ENCODE assay signal across 8 mouse cellular contexts in genomic region chr16:17891567-17891959, GRCm38 (mm10). TPM values are rescaled to one million over a fixed set of nuclear protein-coding genes. Genes with fewer than 3 reads are reported as not detected.
DNase-seq lines count a peak whose midpoint lies in the region; ATAC-seq and TF ChIP-seq lines count a peak whose summit lies in the region.

Gene Gm20518 (minus strand): TSS chr16:17891671.

- peaks cover 20% of the 10 kb centered on the region for H3K4me1 ChIP-seq in heart, embryonic 12.5 days (replicated peaks)
- H3K4me1 ChIP-seq in kidney, postnatal 0 days (replicated peaks; ENCODE audit: insufficient read depth, low read length): 0 out of 2 replicates have a peak, but pooled peaks cover 10% of the 10 kb centered on the region
- peaks cover 13% of the 10 kb centered on the region for H3K4me1 ChIP-seq in liver, embryonic 11.5 days (replicated peaks; ENCODE audit: control insufficient read depth, insufficient read depth, low read length)
- H3K4me1 ChIP-seq in stomach, embryonic 14.5 days (ENCODE audit: control insufficient read depth, insufficient read depth, low read length): peaks cover 12% of the 10 kb centered on the region

- ATAC-seq in erythroblast, adult 5-6 weeks (replicated peaks; ENCODE audit: low FRiP score, poor library complexity, severe bottlenecking): peak; percentile 88
- peak; percentile 99 for ATAC-seq in heart, embryonic 12.5 days (ENCODE audit: insufficient number of reproducible peaks, low FRiP score)
- peak; percentile 97 for ATAC-seq in kidney, postnatal 0 days (replicated peaks; ENCODE audit: low FRiP score, low read depth)
- peak; percentile 98 for ATAC-seq in liver, embryonic 11.5 days (replicated peaks; ENCODE audit: low FRiP score)
- peak; percentile 99 for ATAC-seq in stomach, embryonic 14.5 days (ENCODE audit: insufficient number of reproducible peaks, insufficient read depth, low FRiP score, low read depth)

- DNase-seq in B cell, adult 2 months: peak; percentile 99 to 100
- DNase-seq in brain, adult 2 months (ENCODE audit: low read depth, low spot score): peak; percentile 99
- DNase-seq in kidney, postnatal 0 days (ENCODE audit: low spot score): peak; percentile 99
- peak; percentile 99 for DNase-seq in liver, embryonic 11.5 days (ENCODE audit: low spot score)
- peak; percentile 97 for DNase-seq in naive thymus-derived CD4-positive, alpha-beta T cell, adult 2 months (ENCODE audit: low read depth)

- peak within 1 kb of the TSS; percentile 94 for H3K27ac ChIP-seq in heart, embryonic 12.5 days (ENCODE audit: poor library complexity, severe bottlenecking)
- peak within 1 kb of the TSS; percentile 97 for H3K27ac ChIP-seq in kidney, postnatal 0 days
- H3K27ac ChIP-seq in liver, embryonic 11.5 days (ENCODE audit: low read depth, low read length): peak within 1 kb of the TSS; percentile 93
- peak within 1 kb of the TSS; percentile 96 for H3K27ac ChIP-seq in stomach, embryonic 14.5 days (ENCODE audit: low read length)

- H3K36me3 ChIP-seq in heart, embryonic 12.5 days: peaks cover 5% of the 10 kb centered on the region
- no peaks in the 10 kb centered on the region for H3K36me3 ChIP-seq in kidney, postnatal 0 days (ENCODE audit: insufficient read depth, low read length)
- no peaks in the 10 kb centered on the region for H3K36me3 ChIP-seq in liver, embryonic 11.5 days (ENCODE audit: control insufficient read depth, insufficient read depth, low read length)
- no peaks in the 10 kb centered on the region for H3K36me3 ChIP-seq in stomach, embryonic 14.5 days (ENCODE audit: control insufficient read depth, insufficient read depth, low read length)

- peak within 1 kb of the TSS; percentile 94 for H3K9ac ChIP-seq in heart, embryonic 12.5 days
- H3K9ac ChIP-seq in kidney, postnatal 0 days (ENCODE audit: low read depth, low read length): peak within 1 kb of the TSS; percentile 93
- H3K9ac ChIP-seq in liver, embryonic 11.5 days (ENCODE audit: low read depth, low read length): peak within 1 kb of the TSS; percentile 98
- peak within 1 kb of the TSS; percentile 94 for H3K9ac ChIP-seq in stomach, embryonic 14.5 days (replicated peaks; ENCODE audit: low read depth, low read length)

- H3K27me3 ChIP-seq in heart, embryonic 12.5 days (replicated peaks): no peaks in the 10 kb centered on the region
- no peaks in the 10 kb centered on the region for H3K27me3 ChIP-seq in kidney, postnatal 0 days (ENCODE audit: insufficient read depth, low read length)
- no peaks in the 10 kb centered on the region for H3K27me3 ChIP-seq in liver, embryonic 11.5 days (replicated peaks; ENCODE audit: control insufficient read depth, insufficient read depth, low read length)
- H3K27me3 ChIP-seq in stomach, embryonic 14.5 days (ENCODE audit: control insufficient read depth, insufficient read depth, low read length): no peaks in the 10 kb centered on the region

- H3K9me3 ChIP-seq in heart, embryonic 12.5 days (replicated peaks): no peaks in the 10 kb centered on the region
- no peaks in the 10 kb centered on the region for H3K9me3 ChIP-seq in kidney, postnatal 0 days (replicated peaks; ENCODE audit: low read length)
- H3K9me3 ChIP-seq in liver, embryonic 11.5 days (ENCODE audit: control insufficient read depth, low read length): no peaks in the 10 kb centered on the region
- no peaks in the 10 kb centered on the region for H3K9me3 ChIP-seq in stomach, embryonic 14.5 days (ENCODE audit: control insufficient read depth, low read depth, low read length)

- H3K4me3 ChIP-seq in heart, embryonic 12.5 days: peak within 1 kb of the TSS; percentile 67
- peak within 1 kb of the TSS; percentile 93 for H3K4me3 ChIP-seq in kidney, postnatal 0 days (replicated peaks; ENCODE audit: low read depth, low read length)
- peak within 1 kb of the TSS; percentile 99 for H3K4me3 ChIP-seq in liver, embryonic 11.5 days (ENCODE audit: low read depth, low read length)
- peak within 1 kb of the TSS; percentile 98 for H3K4me3 ChIP-seq in stomach, embryonic 14.5 days (ENCODE audit: low read depth, low read length)

- peak within 1 kb of the TSS; percentile 77 for H3K4me2 ChIP-seq in heart, embryonic 12.5 days
- H3K4me2 ChIP-seq in kidney, postnatal 0 days (ENCODE audit: low read length): peak within 1 kb of the TSS; percentile 83
- peak within 1 kb of the TSS; percentile 80 for H3K4me2 ChIP-seq in liver, embryonic 11.5 days
- H3K4me2 ChIP-seq in stomach, embryonic 14.5 days (replicated peaks; ENCODE audit: low read depth, low read length): peak within 1 kb of the TSS; percentile 81

- under 1% methylated on average over 38 of the region's 38 CpGs for WGBS in heart, embryonic 12.5 days
- WGBS in kidney, postnatal 0 days: under 1% methylated on average over 38 of the region's 38 CpGs
- under 1% methylated on average over 36 of the region's 38 CpGs for WGBS in liver, embryonic 11.5 days
- 1% methylated on average over 31 of the region's 38 CpGs for WGBS in stomach, embryonic 14.5 days

- no peak for TF ChIP-seq CTCF in kidney, postnatal 0 days (IDR thresholded peaks at IDR 0.05; ENCODE audit: low read depth)

RNA-seq across cellular contexts. Expression of gene Gm20518, which starts in this region (rescaled TPM):
- 1.0 TPM in 1 of 2 replicates, not detected in the other for total RNA-seq in erythroblast, adult 5-6 weeks (2015; ENCODE audit: low replicate concordance)
- 0.68 TPM in 1 of 2 replicates, not detected in the other for total RNA-seq in erythroblast, adult 5-6 weeks (2017; ENCODE audit: low replicate concordance)
- polyA plus RNA-seq in heart, embryonic 12.5 days (2016; fragmentation: Nextera tagmentation; extraction: Ambion mirVana): 0.19 and 0.32 TPM in 2 replicates
- polyA plus RNA-seq in kidney, postnatal 0 days (2015; fragmentation: Nextera tagmentation; extraction: Ambion mirVana): 2.8 and 3.4 TPM in 2 replicates
- 0.18 and 0.25 TPM in 2 replicates for polyA plus RNA-seq in liver, embryonic 11.5 days (2014; fragmentation: Nextera tagmentation; extraction: Ambion mirVana)
- 0.13 and 0.41 TPM in 2 replicates for polyA plus RNA-seq in stomach, embryonic 14.5 days (2014; fragmentation: Nextera tagmentation; extraction: Ambion mirVana)

Comparison
In these comparisons a context has a peak if more than half of its experiments do, and no peak if none do; other contexts are left out.
1. Peak in every context shown above with its lines: DNase-seq, ATAC-seq, H3K4me3 ChIP-seq and H3K27ac ChIP-seq.
2. Peak in ATAC-seq, H3K4me3 ChIP-seq, H3K27ac ChIP-seq, H3K9ac ChIP-seq and H3K4me2 ChIP-seq in heart, embryonic 12.5 days; RNA of the gene not detected or under 1 TPM.
3. Peak in DNase-seq, ATAC-seq, H3K4me3 ChIP-seq, H3K27ac ChIP-seq, H3K9ac ChIP-seq and H3K4me2 ChIP-seq in liver, embryonic 11.5 days; RNA of the gene not detected or under 1 TPM.
4. Peak in ATAC-seq, H3K4me3 ChIP-seq, H3K27ac ChIP-seq, H3K9ac ChIP-seq and H3K4me2 ChIP-seq in stomach, embryonic 14.5 days; RNA of the gene not detected or under 1 TPM.